Mouse (Mus musculus): ENCODE measurements around the gene Fto. TPM values are rescaled to one million over a fixed set of nuclear protein-coding genes. Genes with fewer than 3 reads are reported as not detected.
A peak's percentile ranks its signal among the peaks of the same experiment; 100 is the strongest.

Fto gene
- 10 to 100 TPM; 69.8 to 77.5 TPM for total RNA-seq (2021)
- long read RNA-seq, experiment 1, transcript Fto-201 (9 exons, 3,564 nt) = major isoform, 14 of 38 reads
- long read RNA-seq, experiment 1, partial matches to known transcripts = 5 of 38 reads
- long read RNA-seq, experiment 1, other reads (novel, unspliced or antisense) = 19 of 38 reads
- long read RNA-seq, experiment 2, transcript Fto-201 (9 exons, 3,564 nt) = major isoform, 9 of 39 reads
- long read RNA-seq, experiment 2, partial matches to known transcripts = 6 of 39 reads
- long read RNA-seq, experiment 2, other reads (novel, unspliced or antisense) = 23 of 39 reads

DNA sequence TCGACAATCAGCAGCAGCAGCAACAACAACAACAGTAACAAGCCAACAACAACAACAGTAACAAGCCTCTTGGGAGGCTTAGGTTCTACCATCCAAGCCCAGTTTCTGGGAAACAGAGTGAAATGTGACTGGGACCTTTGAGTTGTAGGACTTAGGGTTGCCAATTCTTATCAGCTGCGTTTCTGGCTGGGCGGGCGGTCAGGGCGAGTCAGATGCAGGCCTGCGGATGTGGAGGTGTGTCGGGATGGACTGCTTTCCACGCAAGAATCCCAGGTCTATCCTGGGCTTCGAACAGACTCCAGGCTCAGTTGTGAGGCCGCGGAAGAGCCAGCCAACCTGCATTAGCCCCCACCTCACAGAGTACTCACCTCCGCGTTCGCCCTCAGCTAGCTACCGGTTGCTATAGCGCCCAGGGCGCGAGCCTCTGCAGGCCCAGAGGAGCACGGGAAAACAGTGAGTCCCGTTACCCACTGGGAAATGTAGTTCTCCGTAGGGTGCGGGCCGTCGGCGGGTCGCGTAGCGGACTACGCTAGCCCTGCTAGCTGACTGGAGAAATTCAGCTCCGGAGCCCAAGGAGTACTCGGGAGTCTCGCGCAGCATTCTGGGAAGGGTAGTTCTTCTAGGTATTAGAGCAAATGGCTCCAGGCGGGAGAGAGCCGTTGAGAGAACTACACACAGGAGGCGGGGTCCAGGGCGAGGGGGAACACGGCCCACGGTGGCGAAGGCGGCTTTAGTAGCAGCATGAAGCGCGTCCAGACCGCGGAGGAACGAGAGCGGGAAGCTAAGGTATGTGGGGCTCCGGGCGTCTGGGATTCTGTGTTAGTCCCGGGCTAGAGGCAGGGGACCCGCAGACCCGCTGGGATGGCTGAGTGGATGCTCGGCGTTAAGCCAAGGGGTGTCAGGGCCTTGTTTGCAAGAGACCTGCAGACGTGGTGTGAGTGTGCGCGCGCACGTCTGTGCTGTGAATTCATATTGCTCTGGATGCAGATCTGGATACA, at the start of gene Fto, which contains the start of gene Rpgrip1l:
Fto (plus strand) TSS at position 691 of the 998 bp plus-strand sequence.
Rpgrip1l (minus strand) TSS at position 428 of the 998 bp plus-strand sequence.
- DNase-seq = peak; percentile 91 to 94
- intact Hi-C loops (cut with DNase I) = no loop called here

DNA sequence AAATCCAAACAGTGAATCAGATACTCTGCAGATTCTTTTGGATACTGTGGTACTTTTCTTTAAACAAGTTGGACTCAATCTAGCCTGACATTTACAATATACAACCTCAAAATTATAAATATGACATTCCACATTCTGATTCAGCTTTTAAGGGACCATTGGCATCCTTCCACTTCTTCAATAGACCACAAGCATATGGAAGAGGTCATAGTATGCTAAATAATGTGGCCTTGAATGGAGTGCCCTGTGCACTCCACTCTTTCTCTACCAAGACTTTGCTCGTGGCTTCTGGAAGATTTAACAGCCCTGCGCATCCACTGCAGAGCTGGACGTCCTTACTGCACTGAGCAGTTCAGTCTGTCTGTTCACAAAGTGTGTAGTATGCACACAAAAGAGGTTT, 49.4 kb upstream of the Fto start:
- no peak for DNase-seq
- intact Hi-C loops (cut with DNase I) = no loop called here

DNA sequence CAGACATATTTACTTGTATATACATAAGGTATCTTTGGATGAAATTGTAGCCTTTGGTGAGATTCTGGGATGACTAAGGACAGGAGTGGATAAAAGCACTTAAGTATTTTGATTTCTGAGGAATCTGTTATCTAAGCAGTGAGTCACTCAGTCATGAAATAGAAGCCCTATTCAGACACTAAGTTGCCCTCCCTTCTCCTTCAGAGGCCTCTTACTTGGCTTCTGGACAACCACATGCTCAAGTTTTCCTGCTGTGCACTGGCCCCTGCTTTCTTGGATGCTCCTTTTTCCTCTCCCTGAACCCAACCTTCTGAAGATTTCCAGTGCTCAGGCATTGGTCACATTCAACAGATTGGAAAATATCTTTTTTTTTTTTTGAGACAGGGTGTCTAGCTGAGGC, 48.8 kb upstream of the Fto start:
- intact Hi-C loops (cut with DNase I) = no loop called here
- DNase-seq = no peak

DNA sequence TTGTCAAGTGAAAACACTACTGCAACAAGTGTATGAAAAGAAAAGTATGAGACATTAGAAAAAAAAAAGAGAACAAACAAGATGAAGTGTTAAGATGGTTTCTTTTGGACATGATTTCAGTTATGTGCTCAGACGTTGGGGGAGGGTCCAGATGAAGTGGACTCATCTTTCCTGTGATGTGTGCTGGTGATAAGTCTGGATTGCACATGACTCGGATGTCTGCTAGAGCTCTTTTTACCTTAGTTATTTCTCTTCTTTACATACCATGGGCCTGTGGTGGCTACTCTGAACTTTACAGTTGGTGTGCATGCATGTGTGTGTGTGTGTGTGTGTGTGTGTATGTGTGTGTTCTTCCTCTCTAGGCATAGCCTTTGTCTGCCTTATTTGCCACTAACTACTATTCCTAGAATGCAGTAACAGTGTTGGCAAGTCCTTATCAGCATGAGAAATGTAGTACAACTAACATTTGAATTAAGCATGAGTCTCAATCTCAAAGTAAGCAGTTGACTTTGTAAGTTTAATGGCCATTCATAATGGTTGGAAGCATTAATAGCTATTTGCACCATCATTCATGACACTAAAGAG, 43.9 kb upstream of the Fto start:
- no peak for DNase-seq
- intact Hi-C loops (cut with DNase I) = no loop called here

DNA sequence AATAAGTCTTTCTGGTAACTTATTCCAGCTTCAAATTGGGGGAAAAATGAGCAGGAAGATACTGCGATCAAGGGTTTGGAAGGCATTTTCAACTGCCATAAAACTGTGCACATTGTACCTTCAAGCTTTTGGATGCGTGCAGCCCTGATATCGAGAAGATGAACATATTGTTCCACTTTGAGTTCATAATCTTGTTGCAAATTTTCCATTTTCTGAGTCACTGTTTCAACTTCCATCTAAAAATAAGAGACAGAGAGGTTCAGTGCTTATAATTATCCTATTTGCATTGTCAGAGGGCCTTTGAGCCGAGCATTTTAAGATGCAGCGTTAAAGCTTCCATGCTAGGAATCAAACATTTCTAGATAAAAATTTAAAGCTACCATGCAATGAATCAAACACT, 39.8 kb upstream of the Fto start:
- intact Hi-C loops (cut with DNase I) = no loop called here
- DNase-seq = no peak

DNA sequence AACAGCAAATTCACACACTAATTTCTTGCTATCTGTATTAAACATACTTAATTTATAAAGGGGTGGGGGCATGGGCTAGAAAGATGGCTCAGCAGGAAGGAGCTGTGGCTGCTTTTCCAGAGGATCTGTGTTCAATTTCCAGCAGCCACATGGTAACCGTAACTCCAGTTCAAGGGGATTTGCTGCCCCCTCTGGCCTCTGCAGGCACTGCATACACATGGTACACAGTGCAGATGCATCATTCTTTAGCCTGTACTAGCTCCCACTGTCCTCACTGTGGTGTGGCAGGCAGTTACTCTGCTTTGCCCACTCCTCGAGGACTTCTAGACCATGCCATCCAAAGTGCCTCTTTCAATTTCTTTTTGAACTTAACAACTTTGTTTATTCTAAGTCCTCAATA, 37.0 kb upstream of the Fto start:
- DNase-seq = no peak
- intact Hi-C loops (cut with DNase I) = no loop called here

DNA sequence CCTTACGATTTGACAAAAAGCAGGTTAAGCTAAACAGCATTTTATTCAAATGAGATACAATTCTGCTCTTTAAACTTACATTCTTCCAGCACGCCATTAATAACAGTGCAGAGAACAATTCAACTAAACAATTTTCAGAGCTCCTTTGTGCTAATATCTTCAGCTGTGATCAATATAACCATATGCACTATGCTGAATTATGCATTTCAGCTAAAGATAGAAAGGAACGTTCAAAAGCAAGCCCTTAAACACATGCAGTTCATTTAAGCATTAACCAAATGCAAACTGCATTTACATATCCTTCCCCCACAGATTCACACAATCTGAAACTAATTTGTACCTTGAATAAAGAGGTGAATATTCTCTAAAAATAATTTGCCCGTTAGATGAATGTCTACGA, 35.3 kb upstream of the Fto start:
- intact Hi-C loops (cut with DNase I) = no loop called here
- DNase-seq = no peak

DNA sequence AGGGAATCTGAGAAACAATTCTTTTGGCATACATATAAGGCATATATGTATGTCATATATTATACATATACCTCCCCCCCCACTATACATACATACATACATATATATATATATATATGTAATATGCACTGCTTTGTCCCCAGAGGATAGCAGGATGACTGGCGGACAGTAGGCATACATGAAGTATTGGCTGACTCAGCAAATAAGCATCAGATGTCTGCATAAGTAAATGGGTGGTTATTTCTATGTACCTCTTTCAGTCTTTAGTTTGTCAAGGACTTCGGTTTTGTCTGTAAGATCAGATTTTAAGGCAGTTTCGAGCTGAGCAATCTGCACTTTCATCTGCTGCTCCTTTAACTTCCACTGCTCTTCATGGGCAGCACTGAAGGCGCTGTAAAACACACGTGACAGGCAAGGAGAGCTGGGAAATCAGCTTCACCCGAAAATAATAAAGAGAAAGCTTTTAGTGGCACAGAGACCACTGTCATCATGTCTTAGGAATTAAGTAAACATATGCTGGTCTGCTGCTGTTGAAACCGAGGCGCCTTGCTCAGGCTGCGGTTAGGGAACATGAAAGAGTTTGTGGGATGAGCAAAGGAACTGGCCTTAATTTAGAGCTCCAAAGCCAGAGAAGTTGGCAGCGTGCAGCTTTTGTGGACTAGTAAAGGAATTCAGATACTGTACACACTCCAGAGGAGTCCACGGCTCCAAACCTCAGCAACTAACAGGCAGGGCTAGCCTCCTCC, 32.7 kb upstream of the Fto start:
- intact Hi-C loops (cut with DNase I) = no loop called here
- DNase-seq = peak; percentile 19 to 31

DNA sequence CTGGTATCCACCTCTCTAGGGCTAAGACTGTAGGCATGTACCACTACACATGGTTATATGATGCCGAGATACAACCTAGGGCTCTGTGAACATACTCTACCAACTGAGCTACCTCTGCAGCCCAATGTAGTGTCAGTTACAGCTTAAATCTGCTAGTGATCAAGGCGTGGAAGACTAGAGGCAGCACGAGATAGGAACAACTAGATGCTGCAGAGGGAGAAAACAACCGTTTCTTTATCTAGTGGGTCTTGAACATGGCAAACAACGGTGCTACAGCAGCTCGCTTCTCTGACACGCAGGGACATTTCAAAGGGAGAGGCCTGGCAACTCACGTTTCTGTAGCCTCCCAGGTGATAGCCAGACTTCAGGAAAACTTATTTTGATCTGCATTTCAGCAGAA, 31.8 kb upstream of the Fto start:
- intact Hi-C loops (cut with DNase I) = no loop called here
- DNase-seq = no peak

DNA sequence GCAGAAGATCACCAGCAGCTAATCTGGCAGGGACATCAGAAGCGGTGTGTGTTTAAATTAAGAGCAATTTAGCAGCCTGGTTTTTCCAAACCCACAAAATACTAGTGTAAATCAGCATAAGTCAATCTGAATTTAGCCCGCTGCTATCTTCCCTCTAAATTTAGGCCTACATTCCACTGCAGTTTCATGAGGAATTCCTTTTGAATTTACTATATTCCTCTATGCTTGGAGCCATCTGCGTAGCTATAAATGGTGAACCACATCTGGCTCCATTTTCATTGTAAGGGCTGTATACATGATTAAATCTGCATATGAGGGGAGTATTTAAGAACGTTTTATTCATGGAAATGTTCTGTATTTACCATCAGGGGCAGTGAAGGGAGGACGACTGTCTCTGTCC, 30.7 kb upstream of the Fto start:
- intact Hi-C loops (cut with DNase I) = no loop called here
- DNase-seq = no peak

DNA sequence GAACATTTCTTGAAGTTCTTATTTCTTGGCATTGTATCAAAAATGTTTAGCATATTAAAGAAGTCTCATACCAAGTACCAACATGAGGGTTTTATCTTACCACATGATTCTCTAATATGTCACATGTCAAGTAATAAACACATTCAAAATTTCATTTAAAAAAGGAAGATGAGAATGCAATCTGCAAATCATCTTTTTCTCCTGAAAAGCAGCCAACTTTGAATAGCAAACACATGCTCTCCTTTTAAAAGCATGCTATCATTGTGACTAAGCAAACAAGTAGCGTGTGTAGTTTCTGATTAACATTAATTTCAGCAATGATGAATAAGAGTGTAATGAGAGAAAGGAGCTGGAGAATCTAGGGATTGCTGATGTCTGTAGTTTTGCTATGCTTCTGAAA, 29.5 kb upstream of the Fto start:
- no peak for DNase-seq
- intact Hi-C loops (cut with DNase I) = no loop called here

DNA sequence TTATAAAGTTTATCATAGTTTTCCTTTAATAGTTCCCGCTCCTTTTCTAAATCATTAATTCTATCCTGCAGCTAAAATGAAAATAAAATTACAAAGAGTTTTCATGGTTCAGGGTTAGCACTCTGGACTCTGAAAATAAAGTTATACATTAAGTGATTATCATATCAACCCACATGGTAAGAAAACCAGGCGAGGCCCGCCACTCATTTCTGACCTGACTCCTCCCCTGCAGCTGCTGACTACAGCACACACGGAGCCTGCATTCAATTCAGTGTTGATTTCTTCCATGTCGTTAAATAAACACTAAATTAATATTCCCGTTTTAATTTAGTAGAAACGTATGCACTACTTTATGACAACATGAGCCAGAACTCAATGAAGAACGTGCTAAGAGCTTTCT, 27.1 kb upstream of the Fto start:
- intact Hi-C loops (cut with DNase I) = no loop called here
- no peak for DNase-seq

DNA sequence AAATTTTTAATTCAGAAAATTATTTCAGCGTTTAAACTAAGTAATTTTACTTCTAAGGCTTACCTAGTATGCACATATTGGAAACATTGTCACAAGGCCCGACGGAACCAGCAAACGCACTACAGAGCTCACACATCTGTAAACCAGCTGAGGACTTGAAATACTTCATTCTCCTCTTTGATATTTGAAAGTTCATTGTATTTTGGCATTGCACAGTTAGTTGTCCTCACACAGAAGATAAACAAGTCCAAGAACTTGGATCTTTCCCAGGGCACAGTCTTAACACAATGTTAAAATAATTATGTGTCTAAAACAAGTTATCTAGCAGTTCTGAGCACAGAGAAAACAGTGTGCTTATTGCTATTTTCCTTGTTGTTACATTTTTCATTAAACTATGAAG, 22.7 kb upstream of the Fto start:
- DNase-seq = no peak

DNA sequence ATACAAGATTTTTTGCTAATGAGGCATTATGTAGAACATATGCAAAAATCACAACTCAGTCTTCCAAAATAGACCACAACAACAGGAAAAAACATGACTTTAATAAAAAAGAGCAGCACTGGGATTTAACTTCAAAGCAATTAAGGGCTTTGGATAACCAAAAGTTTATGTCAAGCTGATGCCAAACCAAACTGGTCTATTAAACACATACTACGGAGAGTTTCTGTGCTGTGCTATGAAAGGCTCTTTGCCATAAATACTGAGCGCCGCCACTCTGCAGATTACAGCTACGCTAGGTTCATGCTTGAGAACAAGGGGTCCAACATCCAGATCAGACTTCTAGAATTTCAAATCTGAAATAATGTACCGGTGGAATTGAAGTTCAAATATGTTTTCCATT, 17.5 kb upstream of the Fto start:
- intact Hi-C loops (cut with DNase I) = no loop called here
- no peak for DNase-seq

More for the DNA sequence above, 22.7 kb upstream of the Fto start:
- intact Hi-C loops (cut with DNase I) = no loop called here

DNA sequence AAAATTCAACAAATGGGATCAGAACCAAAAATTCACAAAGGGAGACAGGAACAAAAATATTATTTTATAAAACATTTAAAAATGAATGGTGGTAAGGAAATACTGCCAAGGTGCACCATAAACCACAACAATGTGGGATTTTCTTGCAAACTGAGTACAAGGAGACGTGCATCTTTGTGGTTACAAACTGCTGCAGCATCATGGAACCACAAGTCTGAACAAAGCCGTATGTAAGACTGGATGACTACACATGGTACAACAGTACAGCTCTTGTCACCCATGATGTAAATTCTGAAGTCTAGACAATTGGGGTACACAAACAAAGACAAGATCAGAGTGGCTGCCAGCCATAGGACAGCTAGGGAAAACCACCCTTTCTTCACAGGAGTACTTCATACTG, 14.7 kb upstream of the Fto start:
- no peak for DNase-seq
- intact Hi-C loops (cut with DNase I) = no loop called here

DNA sequence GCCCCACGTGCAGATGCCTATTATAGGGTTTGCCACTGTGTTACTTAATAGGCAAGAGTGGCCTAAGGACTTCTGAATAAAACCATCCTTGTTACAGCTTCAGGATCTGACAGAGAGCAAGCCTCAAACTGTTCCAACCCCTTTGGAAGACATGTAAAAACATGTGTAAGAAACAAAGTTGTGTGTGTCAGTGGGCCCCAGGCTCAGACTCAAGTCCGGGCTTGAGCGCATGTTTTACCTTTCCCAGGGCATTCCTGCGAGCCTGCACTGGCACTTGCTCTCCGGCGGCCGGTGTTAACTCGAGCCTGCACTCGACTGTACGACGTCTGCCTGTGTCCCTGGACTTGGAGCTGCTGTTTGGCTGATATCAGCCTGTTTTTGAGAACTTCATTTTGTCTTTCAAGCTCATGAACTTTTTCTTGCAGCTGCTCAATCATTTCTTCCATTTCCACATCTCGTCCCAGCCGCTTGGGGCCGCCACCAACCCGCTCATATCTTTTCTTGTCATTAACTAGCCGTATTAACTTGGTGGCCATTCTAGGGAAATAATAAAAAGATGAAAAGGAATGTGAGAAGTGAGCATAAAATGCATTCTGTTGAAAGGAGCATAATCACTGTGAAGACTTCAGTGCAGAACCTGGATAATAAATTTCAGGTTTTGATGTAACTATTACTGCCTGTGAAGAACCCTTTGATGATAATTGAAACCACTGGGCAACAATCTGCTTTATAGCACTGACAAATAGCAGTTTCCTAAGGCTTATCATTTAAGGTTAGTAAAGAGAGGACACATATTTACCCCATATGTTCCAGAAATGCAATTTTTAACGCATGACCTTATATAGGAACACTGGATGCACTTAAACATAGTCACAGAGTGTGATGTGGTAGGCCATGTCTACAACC, 8.6 kb upstream of the Fto start:
- no peak for DNase-seq

DNA sequence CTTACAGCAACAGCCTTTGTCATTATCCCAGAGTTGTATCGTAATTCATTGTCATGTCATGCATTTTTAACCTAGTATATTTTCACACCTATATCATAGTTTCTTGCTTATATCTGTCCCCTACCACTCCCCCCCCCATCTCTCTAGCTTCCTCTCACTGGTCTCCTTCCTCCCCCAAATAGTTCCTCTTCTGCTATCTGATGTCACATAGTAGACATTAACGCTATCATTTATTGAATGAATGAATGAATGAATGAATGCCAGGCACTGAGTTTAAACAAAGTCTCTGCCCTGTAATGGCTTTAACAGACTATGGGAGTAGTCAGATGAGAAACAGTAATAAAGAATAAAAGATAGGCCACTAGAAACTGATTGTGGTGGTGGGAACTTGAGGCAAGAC, 983 bp upstream of the Fto start:
- DNase-seq = no peak
- intact Hi-C loops (cut with DNase I) = no loop called here

More for the DNA sequence above, 8.6 kb upstream of the Fto start:
- intact Hi-C loops (cut with DNase I) = loop anchor here (10.0 kb wide), 1 partner anchor 500 kb away; the partner anchor contains the start of gene Irx3

DNA sequence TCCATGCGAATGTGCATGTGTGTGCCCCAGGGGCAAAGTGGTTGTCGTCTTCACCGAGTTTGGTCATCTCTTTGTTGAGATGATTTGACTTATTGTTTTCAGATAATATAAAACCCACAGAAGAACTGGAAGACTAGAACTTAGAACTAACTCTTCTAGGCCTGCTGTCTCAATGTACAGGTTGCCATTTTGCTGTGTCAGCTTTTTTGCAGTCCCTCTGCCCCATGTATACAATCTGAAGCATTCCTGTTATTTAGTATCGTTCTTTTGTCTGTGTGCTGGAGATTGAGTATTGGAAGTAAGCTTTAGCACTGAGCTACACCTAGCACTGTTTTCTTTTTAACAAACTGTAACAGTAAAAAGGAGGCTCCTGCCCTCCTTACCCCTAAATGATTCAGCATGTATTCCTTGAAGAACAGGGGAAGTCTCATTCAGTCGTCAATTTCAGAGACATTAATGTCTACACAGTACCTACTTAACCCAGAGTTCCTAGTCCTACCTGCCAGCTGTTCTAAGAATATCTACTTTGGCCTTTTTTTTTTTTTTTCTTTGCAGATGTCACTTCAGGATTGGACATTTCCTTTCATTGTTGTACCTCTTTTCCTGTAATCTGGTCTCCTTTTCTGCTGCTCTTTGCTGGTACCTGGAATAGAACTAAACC, 4.4 kb downstream of the Fto start:
- intact Hi-C loops (cut with DNase I) = no loop called here
- DNase-seq = no peak

Data from gastrocnemius, postnatal 36 days (tissue).